8 mouse cellular contexts compared by ENCODE assay signal in genomic region chr15:79946022-79946421, GRCm38 (mm10). TPM values are rescaled to one million over a fixed set of nuclear protein-coding genes. Genes with fewer than 3 reads are reported as not detected.
DNase-seq lines count a peak whose midpoint lies in the region; ATAC-seq and TF ChIP-seq lines count a peak whose summit lies in the region.

No protein-coding gene starts in this region.

- H3K4me1 ChIP-seq in forebrain, embryonic 13.5 days = peaks cover 18% of the 10 kb centered on the region
- H3K4me1 ChIP-seq in liver, embryonic 16.5 days (ENCODE audit: control insufficient read depth, low read depth, low read length) = peaks cover 2% of the 10 kb centered on the region; the same call in 1 of the 2 replicates
- peaks cover 10% of the 10 kb centered on the region for H3K4me1 ChIP-seq in neural tube, embryonic 14.5 days (ENCODE audit: control insufficient read depth, insufficient read depth, low read length)
- H3K4me1 ChIP-seq in testis, adult 2 months (ENCODE audit: control insufficient read depth, insufficient read depth, low read length) = peaks cover 21% of the 10 kb centered on the region

- peak; percentile 82 for ATAC-seq in forebrain, embryonic 13.5 days
- peak; percentile 70 for ATAC-seq in liver, embryonic 16.5 days (ENCODE audit: low read depth)
- ATAC-seq in neural tube, embryonic 14.5 days (ENCODE audit: low read depth) = peak; percentile 82; the same call in 1 of the 2 replicates

- TF ChIP-seq POLR2A in testis, adult 2 months (IDR thresholded peaks at IDR 0.05; ENCODE audit: control insufficient read depth, low read depth, low read length) = peak; percentile 11; the same call in 1 of the 2 replicates

- TF ChIP-seq CTCF in testis, adult 2 months (IDR thresholded peaks at IDR 0.05; ENCODE audit: control insufficient read depth, insufficient read depth, insufficient replicate concordance, low read depth, low read length) = peak; percentile 99

- no peak overlapping the region for H3K9ac ChIP-seq in forebrain, embryonic 13.5 days
- no peak overlapping the region for H3K9ac ChIP-seq in liver, embryonic 16.5 days (ENCODE audit: low read depth, low read length)
- no peak overlapping the region for H3K9ac ChIP-seq in neural tube, embryonic 14.5 days (replicated peaks; ENCODE audit: low read depth, low read length)

- H3K9me3 ChIP-seq in forebrain, embryonic 13.5 days (replicated peaks) = no peaks in the 10 kb centered on the region
- H3K9me3 ChIP-seq in liver, embryonic 16.5 days (replicated peaks; ENCODE audit: control insufficient read depth, low read length) = no peaks in the 10 kb centered on the region
- H3K9me3 ChIP-seq in neural tube, embryonic 14.5 days (ENCODE audit: control insufficient read depth, low read length) = no peaks in the 10 kb centered on the region

- H3K36me3 ChIP-seq in forebrain, embryonic 13.5 days (ENCODE audit: poor library complexity, severe bottlenecking) = no peaks in the 10 kb centered on the region
- H3K36me3 ChIP-seq in liver, embryonic 16.5 days (ENCODE audit: control insufficient read depth, insufficient read depth) = no peaks in the 10 kb centered on the region
- no peaks in the 10 kb centered on the region for H3K36me3 ChIP-seq in neural tube, embryonic 14.5 days (ENCODE audit: control insufficient read depth, insufficient read depth, low read length)
- no peaks in the 10 kb centered on the region for H3K36me3 ChIP-seq in testis, adult 2 months (ENCODE audit: control insufficient read depth, insufficient read depth, low read length)

- H3K27me3 ChIP-seq in forebrain, embryonic 13.5 days = peaks cover 9% of the 10 kb centered on the region; the same call in 1 of the 2 replicates
- H3K27me3 ChIP-seq in liver, embryonic 16.5 days (ENCODE audit: control insufficient read depth, insufficient read depth, low read depth, low read length) = peaks cover 4% of the 10 kb centered on the region; the same call in 1 of the 2 replicates
- no peaks in the 10 kb centered on the region for H3K27me3 ChIP-seq in neural tube, embryonic 14.5 days (ENCODE audit: control insufficient read depth, insufficient read depth, low read length)
- H3K27me3 ChIP-seq in testis, adult 2 months (ENCODE audit: control insufficient read depth, insufficient read depth, low read length) = no peaks in the 10 kb centered on the region

- H3K4me3 ChIP-seq in forebrain, embryonic 13.5 days = no peak overlapping the region
- H3K4me3 ChIP-seq in liver, embryonic 16.5 days (ENCODE audit: low read depth, low read length) = no peak overlapping the region
- H3K4me3 ChIP-seq in neural tube, embryonic 14.5 days (ENCODE audit: low read depth, low read length) = no peak overlapping the region
- H3K4me3 ChIP-seq in testis, adult 2 months (ENCODE audit: control insufficient read depth, low read depth, low read length) = no peak overlapping the region

- 10% methylated on average over 4 of the region's 4 CpGs for WGBS in forebrain, embryonic 13.5 days
- 11% methylated on average over 4 of the region's 4 CpGs for WGBS in large intestine, adult 2 months
- WGBS in liver, embryonic 16.5 days (ENCODE audit: insufficient replicate concordance) = 5% methylated on average over 4 of the region's 4 CpGs
- 14% methylated on average over 4 of the region's 4 CpGs for WGBS in neural tube, embryonic 14.5 days

- intact Hi-C loops in heart, postnatal 14 days (cut with DNase I) = loop anchor here (1.0 to 5.0 kb wide), 2 partner anchors 130 to 281 kb away; no protein-coding TSS in a partner anchor

- H3K27ac ChIP-seq in forebrain, embryonic 13.5 days = no peak overlapping the region
- H3K27ac ChIP-seq in liver, embryonic 16.5 days (ENCODE audit: low read length) = no peak overlapping the region
- H3K27ac ChIP-seq in neural tube, embryonic 14.5 days (ENCODE audit: low read depth, low read length) = no peak overlapping the region
- H3K27ac ChIP-seq in testis, adult 2 months (ENCODE audit: control insufficient read depth, insufficient read depth, low read depth, low read length) = no peak overlapping the region

- DNase-seq in CD8-positive naive resting alpha-beta T cell, adult 2 months (ENCODE audit: low read depth in 2 of 2, low spot score in 2 of 2) = peak; percentile 83 to 85
- peak; percentile 90 for DNase-seq in c-Kit-positive CD71-negative TER-119-negative erythroid progenitor cells, embryonic 14.5 days (ENCODE audit: low read depth)
- peak; percentile 90 to 95 for DNase-seq in heart, postnatal 14 days
- peak; percentile 72 for DNase-seq in large intestine, adult 2 months (ENCODE audit: low read depth, low spot score)

- no peak overlapping the region for H3K4me2 ChIP-seq in forebrain, embryonic 13.5 days
- no peak overlapping the region for H3K4me2 ChIP-seq in liver, embryonic 16.5 days (ENCODE audit: low read depth, low read length)
- no peak overlapping the region for H3K4me2 ChIP-seq in neural tube, embryonic 14.5 days (ENCODE audit: low read depth, low read length)

RNA-seq across cellular contexts. Expression of gene Cbx7, which starts 24.9 kb away (rescaled TPM):
- 2.5 and 2.9 TPM in 2 replicates for polyA plus RNA-seq in forebrain, embryonic 13.5 days (2015; fragmentation: Nextera tagmentation; extraction: Ambion mirVana)
- 1 to 10 TPM; 3.6 to 7.8 TPM for total RNA-seq in heart, postnatal 14 days (2021)
- polyA plus RNA-seq in large intestine, adult 2 months (2012; rRNA removed) = 22.1 and 30.5 TPM in 2 replicates
- polyA plus RNA-seq in liver, embryonic 16.5 days (2015; fragmentation: Nextera tagmentation; extraction: Ambion mirVana) = 1.2 TPM in 2 replicates
- 4.3 and 5.0 TPM in 2 replicates for polyA plus RNA-seq in neural tube, embryonic 14.5 days (2014; fragmentation: Nextera tagmentation; extraction: Ambion mirVana)
- polyA plus RNA-seq in testis, adult 2 months (2012; rRNA removed) = 44.0 and 47.8 TPM in 2 replicates

RNA-seq across cellular contexts. Expression of gene Apobec3, which starts 54.6 kb away (rescaled TPM):
- polyA plus RNA-seq in forebrain, embryonic 13.5 days (2015; fragmentation: Nextera tagmentation; extraction: Ambion mirVana) = 5.8 and 6.6 TPM in 2 replicates
- total RNA-seq in heart, postnatal 14 days (2021) = 10 to 100 TPM; 13.0 to 14.4 TPM
- polyA plus RNA-seq in large intestine, adult 2 months (2012; rRNA removed) = 28.3 and 34.3 TPM in 2 replicates
- 33.1 and 35.2 TPM in 2 replicates for polyA plus RNA-seq in liver, embryonic 16.5 days (2015; fragmentation: Nextera tagmentation; extraction: Ambion mirVana)
- 2.3 and 6.0 TPM in 2 replicates for polyA plus RNA-seq in neural tube, embryonic 14.5 days (2014; fragmentation: Nextera tagmentation; extraction: Ambion mirVana)
- 10.8 and 11.1 TPM in 2 replicates for polyA plus RNA-seq in testis, adult 2 months (2012; rRNA removed)
